Mouse (Mus musculus): ENCODE results near the gene Sorcs2. TPM values are rescaled to one million over a fixed set of nuclear protein-coding genes. Genes with fewer than 3 reads are reported as not detected.
A peak's percentile ranks its signal among the peaks of the same experiment; 100 is the strongest.

Gene Sorcs2
- polyA plus RNA-seq, 1 experiment from 2014 or later, result 11.1 TPM

- Histone ChIP-seq H3K4me2 (replicated peaks; ENCODE audit: low read depth, low read length) (no peak overlapping the region), H3K36me3 (ENCODE audit: insufficient read depth, low read length) (no peaks in the 10 kb centered on the region), H3K27ac (ENCODE audit: low read length) (peak overlapping the region; percentile 16; the same call in 1 of the 2 replicates), H3K9me3 (ENCODE audit: low read length) (no peaks in the 10 kb centered on the region), H3K4me1 (ENCODE audit: insufficient read depth, low read length) (peaks cover 20% of the 10 kb centered on the region), H3K27me3 (ENCODE audit: insufficient read depth, low read length) (no peaks in the 10 kb centered on the region), H3K9ac (replicated peaks; ENCODE audit: low read length) (no peak overlapping the region), H3K4me3 (ENCODE audit: low read length) (no peak overlapping the region)
- ATAC-seq (ENCODE audit: low FRiP score, low TSS enrichment), result peak; percentile 40; the same call in 1 of the 2 replicates
- 30% methylated on average over 11 of the region's 11 CpGs for WGBS
These were observed 104.6 kb downstream of the Sorcs2 start for GRCm38 (mm10) chr5:36293109-36293900.

GRCm38 (mm10) chr5:36292321-36292720, 105.6 kb downstream of the Sorcs2 start:
- H3K27me3 ChIP-seq (ENCODE audit: insufficient read depth, low read length), result no peaks in the 10 kb centered on the region
- H3K4me3 ChIP-seq (ENCODE audit: low read length), result no peak overlapping the region
- 41% methylated on average over 9 of the region's 9 CpGs for WGBS
- peak overlapping the region; percentile 13; the same call in 1 of the 2 replicates for H3K27ac ChIP-seq (ENCODE audit: low read length)
- peaks cover 20% of the 10 kb centered on the region for H3K4me1 ChIP-seq (ENCODE audit: insufficient read depth, low read length)
- H3K36me3 ChIP-seq (ENCODE audit: insufficient read depth, low read length), result no peaks in the 10 kb centered on the region
- no peaks in the 10 kb centered on the region for H3K9me3 ChIP-seq (ENCODE audit: low read length)
- no peak overlapping the region for H3K4me2 ChIP-seq (replicated peaks; ENCODE audit: low read depth, low read length)
- H3K9ac ChIP-seq (replicated peaks; ENCODE audit: low read length), result no peak overlapping the region
- ATAC-seq (ENCODE audit: low FRiP score, low TSS enrichment), result peak; percentile 34; the same call in 1 of the 2 replicates

- no peak for ATAC-seq (ENCODE audit: low FRiP score, low TSS enrichment)
- no peak overlapping the region for H3K4me3 ChIP-seq (ENCODE audit: low read length)
- WGBS, result 51% methylated on average over 5 of the region's 5 CpGs
These were observed 106.7 kb downstream of the Sorcs2 start for GRCm38 (mm10) chr5:36291191-36291590.

GRCm38 (mm10) chr5:36285405-36285804, 112.5 kb downstream of the Sorcs2 start:
- no peak overlapping the region for H3K27ac ChIP-seq (ENCODE audit: low read length)

More at GRCm38 (mm10) chr5:36291191-36291590, 106.7 kb downstream of the Sorcs2 start:
- H3K9ac ChIP-seq (replicated peaks; ENCODE audit: low read length), result no peak overlapping the region
- H3K4me2 ChIP-seq (replicated peaks; ENCODE audit: low read depth, low read length), result no peak overlapping the region
- H3K36me3 ChIP-seq (ENCODE audit: insufficient read depth, low read length), result no peaks in the 10 kb centered on the region
- H3K27ac ChIP-seq (ENCODE audit: low read length), result no peak overlapping the region
- H3K9me3 ChIP-seq (ENCODE audit: low read length), result no peaks in the 10 kb centered on the region
- H3K27me3 ChIP-seq (ENCODE audit: insufficient read depth, low read length), result no peaks in the 10 kb centered on the region
- peaks cover 20% of the 10 kb centered on the region for H3K4me1 ChIP-seq (ENCODE audit: insufficient read depth, low read length)

GRCm38 (mm10) chr5:36279896-36280295, 118.0 kb downstream of the Sorcs2 start:
- Histone ChIP-seq H3K27ac (ENCODE audit: low read length) (no peak overlapping the region), H3K4me1 (ENCODE audit: insufficient read depth, low read length) (peaks cover 6% of the 10 kb centered on the region), H3K4me2 (replicated peaks; ENCODE audit: low read depth, low read length) (no peak overlapping the region), H3K27me3 (ENCODE audit: insufficient read depth, low read length) (no peaks in the 10 kb centered on the region), H3K9me3 (ENCODE audit: low read length) (no peaks in the 10 kb centered on the region), H3K9ac (replicated peaks; ENCODE audit: low read length) (no peak overlapping the region), H3K36me3 (ENCODE audit: insufficient read depth, low read length) (no peaks in the 10 kb centered on the region), H3K4me3 (ENCODE audit: low read length) (no peak overlapping the region)
- no peak for ATAC-seq (ENCODE audit: low FRiP score, low TSS enrichment)
- 67% methylated on average over 12 of the region's 12 CpGs for WGBS

More at GRCm38 (mm10) chr5:36285405-36285804, 112.5 kb downstream of the Sorcs2 start:
- Histone ChIP-seq H3K4me1 (ENCODE audit: insufficient read depth, low read length) (peaks cover 10% of the 10 kb centered on the region), H3K4me2 (replicated peaks; ENCODE audit: low read depth, low read length) (no peak overlapping the region), H3K9me3 (ENCODE audit: low read length) (no peaks in the 10 kb centered on the region), H3K4me3 (ENCODE audit: low read length) (no peak overlapping the region), H3K9ac (replicated peaks; ENCODE audit: low read length) (no peak overlapping the region), H3K36me3 (ENCODE audit: insufficient read depth, low read length) (no peaks in the 10 kb centered on the region), H3K27me3 (ENCODE audit: insufficient read depth, low read length) (no peaks in the 10 kb centered on the region)
- ATAC-seq (ENCODE audit: low FRiP score, low TSS enrichment), result no peak
- WGBS, result 33% methylated on average over 10 of the region's 10 CpGs

GRCm38 (mm10) chr5:36274684-36275394, 123.1 kb downstream of the Sorcs2 start:
- Histone ChIP-seq H3K4me3 (ENCODE audit: low read length) (no peak overlapping the region), H3K9ac (replicated peaks; ENCODE audit: low read length) (no peak overlapping the region), H3K27me3 (ENCODE audit: insufficient read depth, low read length) (no peaks in the 10 kb centered on the region), H3K36me3 (ENCODE audit: insufficient read depth, low read length) (no peaks in the 10 kb centered on the region), H3K27ac (ENCODE audit: low read length) (no peak overlapping the region), H3K4me2 (replicated peaks; ENCODE audit: low read depth, low read length) (no peak overlapping the region), H3K4me1 (ENCODE audit: insufficient read depth, low read length) (peaks cover 5% of the 10 kb centered on the region), H3K9me3 (ENCODE audit: low read length) (no peaks in the 10 kb centered on the region)
- 35% methylated on average over 6 of the region's 6 CpGs for WGBS
- peak; percentile 52; the same call in 1 of the 2 replicates for ATAC-seq (ENCODE audit: low FRiP score, low TSS enrichment)

- Histone ChIP-seq H3K36me3 (ENCODE audit: insufficient read depth, low read length) (no peaks in the 10 kb centered on the region), H3K4me3 (ENCODE audit: low read length) (no peak overlapping the region), H3K4me2 (replicated peaks; ENCODE audit: low read depth, low read length) (no peak overlapping the region), H3K9me3 (ENCODE audit: low read length) (no peaks in the 10 kb centered on the region), H3K4me1 (ENCODE audit: insufficient read depth, low read length) (no peaks in the 10 kb centered on the region), H3K9ac (replicated peaks; ENCODE audit: low read length) (no peak overlapping the region), H3K27ac (ENCODE audit: low read length) (no peak overlapping the region), H3K27me3 (ENCODE audit: insufficient read depth, low read length) (no peaks in the 10 kb centered on the region)
- 90% methylated on average over 3 of the region's 3 CpGs for WGBS
- ATAC-seq (ENCODE audit: low FRiP score, low TSS enrichment), result no peak
These were observed 130.7 kb downstream of the Sorcs2 start for GRCm38 (mm10) chr5:36267194-36267769.

- no peaks in the 10 kb centered on the region for H3K9me3 ChIP-seq (ENCODE audit: low read length)
- peaks cover 4% of the 10 kb centered on the region; the same call in 1 of the 2 replicates for H3K4me1 ChIP-seq (ENCODE audit: insufficient read depth, low read length)
- WGBS, result 76% methylated on average over 12 of the region's 12 CpGs
- H3K27me3 ChIP-seq (ENCODE audit: insufficient read depth, low read length), result no peaks in the 10 kb centered on the region
- no peak overlapping the region for H3K27ac ChIP-seq (ENCODE audit: low read length)
- no peak overlapping the region for H3K4me3 ChIP-seq (ENCODE audit: low read length)
- no peak overlapping the region for H3K4me2 ChIP-seq (replicated peaks; ENCODE audit: low read depth, low read length)
- no peak for ATAC-seq (ENCODE audit: low FRiP score, low TSS enrichment)
- H3K36me3 ChIP-seq (ENCODE audit: insufficient read depth, low read length), result no peaks in the 10 kb centered on the region
- H3K9ac ChIP-seq (replicated peaks; ENCODE audit: low read length), result no peak overlapping the region
These were observed 137.1 kb downstream of the Sorcs2 start for GRCm38 (mm10) chr5:36260862-36261261.

- WGBS, result 46% methylated on average over 6 of the region's 6 CpGs
- no peak for ATAC-seq (ENCODE audit: low FRiP score, low TSS enrichment)
- Histone ChIP-seq H3K36me3 (ENCODE audit: insufficient read depth, low read length) (no peaks in the 10 kb centered on the region), H3K4me1 (ENCODE audit: insufficient read depth, low read length) (peaks cover 4% of the 10 kb centered on the region; the same call in 1 of the 2 replicates), H3K27ac (ENCODE audit: low read length) (no peak overlapping the region), H3K4me3 (ENCODE audit: low read length) (no peak overlapping the region), H3K27me3 (ENCODE audit: insufficient read depth, low read length) (no peaks in the 10 kb centered on the region), H3K4me2 (replicated peaks; ENCODE audit: low read depth, low read length) (no peak overlapping the region), H3K9me3 (ENCODE audit: low read length) (no peaks in the 10 kb centered on the region), H3K9ac (replicated peaks; ENCODE audit: low read length) (no peak overlapping the region)
These were observed 138.2 kb downstream of the Sorcs2 start for GRCm38 (mm10) chr5:36259691-36260124.
